Mouse (Mus musculus) liver, embryonic 11.5 days (tissue): ENCODE results near the gene Tyrobp. TPM values are rescaled to one million over a fixed set of nuclear protein-coding genes. Genes with fewer than 3 reads are reported as not detected.

Experiments
- ATAC-seq: fragments of 200-750 bp; cut with Nextera tagmentation; replicated peaks from 2 replicates; pipeline ENCODE4 v1.8.0; 2017; ENCODE audit warnings: moderate number of reproducible peaks, mild to moderate bottlenecking, moderate TSS enrichment, moderate library complexity; ENCODE audit not compliant: low FRiP score
- DNase-seq: peaks from one replicate; pipeline ENCODE4 v3.0.0-alpha.2; 2017; ENCODE audit warnings: low spot score
- H3K27ac ChIP-seq: fragments of 300-500 bp; sonication (generic); 2 replicates; pipeline ENCODE4 v1.5.1; 2014; ENCODE audit warnings: mild to moderate bottlenecking, low read depth, low read length, control low read depth
- H3K27me3 ChIP-seq: fragments of 300-500 bp; sonication (generic); replicated peaks from 2 replicates; pipeline ENCODE4 v1.6.1; 2014; ENCODE audit warnings: low read length, mixed read lengths; ENCODE audit not compliant: control insufficient read depth, insufficient read depth
- H3K36me3 ChIP-seq: fragments of 300-500 bp; sonication (generic); 2 replicates; pipeline ENCODE4 v1.6.1; 2014; ENCODE audit warnings: mild to moderate bottlenecking, low read length, moderate library complexity, mixed read lengths; ENCODE audit not compliant: control insufficient read depth, insufficient read depth
- H3K4me1 ChIP-seq: fragments of 300-500 bp; sonication (generic); replicated peaks from 2 replicates; pipeline ENCODE4 v1.6.1; 2014; ENCODE audit warnings: low read length, mixed read lengths; ENCODE audit not compliant: control insufficient read depth, insufficient read depth
- H3K4me2 ChIP-seq: fragments of 300-500 bp; sonication (generic); 2 replicates; pipeline ENCODE4 v1.6.1; 2014; ENCODE audit warnings: mild to moderate bottlenecking, control low read depth, moderate library complexity
- H3K4me3 ChIP-seq: fragments of 300-500 bp; sonication (generic); 2 replicates; pipeline ENCODE4 v1.5.1; 2014; ENCODE audit warnings: low read depth, low read length, control low read depth
- H3K9ac ChIP-seq: fragments of 300-500 bp; sonication (generic); 2 replicates; pipeline ENCODE4 v1.6.1; 2014; ENCODE audit warnings: low read depth, low read length, control low read depth
- H3K9me3 ChIP-seq: fragments of 300-500 bp; sonication (generic); 2 replicates; pipeline ENCODE4 v1.6.1; 2016; ENCODE audit warnings: low read length, inconsistent platforms, mixed read lengths; ENCODE audit not compliant: control insufficient read depth
- WGBS: fragments of 180-500 bp; shearing (Covaris S2); extraction: QIAGEN DNeasy Blood & Tissue Kit; methylation state at CpG from one replicate; pipeline ENCODE4 v1.1.7; 2014; 5-methylcytosine and 5-hydroxymethylcytosine counted together
- polyA plus RNA-seq: library from polyadenylated mRNA; unstranded; fragments of >200 nt; fragmentation: Nextera tagmentation; extraction: Ambion mirVana; gene quantifications from 2 replicates; pipeline ENCODE4 v1.2.1, GENCODE M21; 2014

Tyrobp gene
- polyA plus RNA-seq, 1 experiment from 2014 or later: 61.9 TPM

- no peak overlapping the region for H3K4me3 ChIP-seq
- no peaks in the 10 kb centered on the region for H3K4me1 ChIP-seq
- no peak overlapping the region for H3K9ac ChIP-seq
- H3K4me2 ChIP-seq: no peak overlapping the region
- no peak overlapping the region for H3K27ac ChIP-seq
- H3K36me3 ChIP-seq: no peaks in the 10 kb centered on the region
- H3K9me3 ChIP-seq: no peaks in the 10 kb centered on the region
- peaks cover 10% of the 10 kb centered on the region for H3K27me3 ChIP-seq
- DNase-seq: no peak
- 2% methylated on average over 10 of the region's 10 CpGs for WGBS
- ATAC-seq: no peak
Observed at GRCm38 (mm10) chr7:30434238-30434637, 20.7 kb downstream of the Tyrobp start.

GRCm38 (mm10) chr7:30434701-30435100 is 21.1 kb downstream of the Tyrobp start:
- Histone ChIP-seq H3K36me3 (no peaks in the 10 kb centered on the region), H3K27me3 (peaks cover 10% of the 10 kb centered on the region), H3K9ac (no peak overlapping the region), H3K4me1 (no peaks in the 10 kb centered on the region), H3K9me3 (no peaks in the 10 kb centered on the region), H3K4me3 (no peak overlapping the region), H3K4me2 (no peak overlapping the region), H3K27ac (no peak overlapping the region)
- WGBS: 56% methylated on average over 10 of the region's 10 CpGs
- ATAC-seq: no peak
- DNase-seq: no peak

- peaks cover 13% of the 10 kb centered on the region for H3K27me3 ChIP-seq
- no peak for ATAC-seq
Observed at GRCm38 (mm10) chr7:30435156-30435555, 21.6 kb downstream of the Tyrobp start.

DNA sequence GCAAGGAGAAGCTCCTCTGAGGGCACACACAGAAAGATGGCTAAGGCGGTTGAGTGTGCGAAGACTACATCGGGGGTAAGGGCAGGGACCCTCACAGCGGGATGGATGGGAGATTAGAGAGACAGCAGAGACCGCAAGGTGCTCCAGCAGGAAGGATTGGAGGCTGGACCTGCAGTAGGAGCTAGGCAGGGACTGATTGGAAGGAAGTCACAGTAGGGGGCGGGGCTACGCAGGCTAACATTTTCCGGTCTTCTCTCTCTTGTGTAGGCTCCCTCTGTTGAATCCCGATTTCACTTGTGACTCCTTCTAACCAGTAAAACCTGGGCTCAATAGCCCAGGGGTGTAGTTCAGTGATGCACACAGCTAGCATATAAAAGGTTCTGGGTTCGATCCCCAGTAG is 23.3 kb downstream of the Tyrobp start:
- peaks cover 16% of the 10 kb centered on the region for H3K27me3 ChIP-seq
- H3K9me3 ChIP-seq: no peaks in the 10 kb centered on the region
- ATAC-seq (no peak), DNase-seq (no peak)
- H3K4me1 ChIP-seq: no peaks in the 10 kb centered on the region
- 19% methylated on average over 10 of the region's 10 CpGs for WGBS
- H3K27ac ChIP-seq: no peak overlapping the region
- H3K36me3 ChIP-seq: no peaks in the 10 kb centered on the region
- H3K4me3 ChIP-seq: no peak overlapping the region
- H3K9ac ChIP-seq: no peak overlapping the region
- H3K4me2 ChIP-seq: no peak overlapping the region

More at GRCm38 (mm10) chr7:30435156-30435555, 21.6 kb downstream of the Tyrobp start:
- Histone ChIP-seq H3K9me3 (no peaks in the 10 kb centered on the region), H3K36me3 (no peaks in the 10 kb centered on the region), H3K4me3 (no peak overlapping the region), H3K4me1 (no peaks in the 10 kb centered on the region), H3K9ac (no peak overlapping the region), H3K4me2 (no peak overlapping the region), H3K27ac (no peak overlapping the region)
- 33% methylated on average over 9 of the region's 9 CpGs for WGBS
- no peak for DNase-seq

- DNase-seq: no peak
- H3K9me3 ChIP-seq: no peaks in the 10 kb centered on the region
- no peak for ATAC-seq
- H3K36me3 ChIP-seq: no peaks in the 10 kb centered on the region
- no peak overlapping the region for H3K27ac ChIP-seq
- H3K4me3 ChIP-seq: no peak overlapping the region
- no peak overlapping the region for H3K9ac ChIP-seq
- H3K27me3 ChIP-seq: peaks cover 30% of the 10 kb centered on the region
- WGBS: 70% methylated on average over 13 of the region's 13 CpGs
- H3K4me1 ChIP-seq: peaks cover 6% of the 10 kb centered on the region
- H3K4me2 ChIP-seq: no peak overlapping the region
Observed at GRCm38 (mm10) chr7:30439734-30440133, 26.2 kb downstream of the Tyrobp start.

- Histone ChIP-seq H3K27ac (no peak overlapping the region), H3K9me3 (no peaks in the 10 kb centered on the region), H3K27me3 (peaks cover 37% of the 10 kb centered on the region), H3K36me3 (no peaks in the 10 kb centered on the region), H3K4me1 (peaks cover 10% of the 10 kb centered on the region), H3K4me3 (no peak overlapping the region), H3K9ac (no peak overlapping the region), H3K4me2 (no peak overlapping the region)
- ATAC-seq: no peak
- no peak for DNase-seq
- WGBS: 23% methylated on average over 4 of the region's 5 CpGs
Observed at GRCm38 (mm10) chr7:30440697-30441096, 27.1 kb downstream of the Tyrobp start.

DNA sequence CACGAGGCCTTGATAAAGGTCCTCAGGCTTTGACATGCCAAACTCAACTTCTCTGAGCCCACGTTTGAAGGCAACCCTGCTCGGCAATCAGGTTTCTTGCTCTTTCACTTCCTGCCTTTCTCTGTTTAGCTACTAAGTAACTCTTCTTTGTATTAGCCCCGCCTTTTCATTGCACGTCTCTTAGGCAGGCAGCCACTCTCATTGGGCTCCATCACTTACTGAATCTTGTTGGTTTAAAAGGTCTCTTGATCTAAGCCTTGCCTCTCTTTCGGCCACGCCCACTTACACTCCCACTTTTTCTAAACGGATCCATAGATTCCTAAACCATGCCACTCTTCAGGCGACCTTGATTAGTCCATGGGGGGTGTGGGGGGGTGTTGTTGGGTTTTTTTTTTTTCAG is 30.1 kb downstream of the Tyrobp start:
- Histone ChIP-seq H3K9ac (no peak overlapping the region), H3K4me2 (peak overlapping the region; percentile 87), H3K36me3 (no peaks in the 10 kb centered on the region), H3K9me3 (no peaks in the 10 kb centered on the region), H3K4me1 (peaks cover 10% of the 10 kb centered on the region), H3K4me3 (no peak overlapping the region), H3K27ac (no peak overlapping the region), H3K27me3 (peaks cover 42% of the 10 kb centered on the region)
- ATAC-seq (no peak), DNase-seq (no peak)
- WGBS: 21% methylated on average over 9 of the region's 9 CpGs

- Histone ChIP-seq H3K27me3 (peaks cover 42% of the 10 kb centered on the region), H3K27ac (no peak overlapping the region), H3K9ac (peak overlapping the region; percentile 53; the same call in 1 of the 2 replicates), H3K36me3 (no peaks in the 10 kb centered on the region), H3K4me3 (peak overlapping the region; percentile 65), H3K9me3 (no peaks in the 10 kb centered on the region), H3K4me1 (peaks cover 10% of the 10 kb centered on the region), H3K4me2 (peak overlapping the region; percentile 87)
- 2% methylated on average over 38 of the region's 38 CpGs for WGBS
- no peak for DNase-seq
- 0 out of 2 replicates have a peak, but pooled peaks have one; percentile 26 for ATAC-seq
Observed at GRCm38 (mm10) chr7:30444154-30444970, 30.8 kb downstream of the Tyrobp start.
